Mouse (Mus musculus) kidney, embryonic 14.5 days (tissue): Measurements from ENCODE around the gene Cuedc1. TPM values are rescaled to one million over a fixed set of nuclear protein-coding genes. Genes with fewer than 3 reads are reported as not detected.

ENCODE experiments used
- ATAC-seq: fragments of 200-750 bp; cut with Nextera tagmentation; 2 replicates; pipeline ENCODE4 v1.8.0; 2017; ENCODE audit warnings: moderate number of reproducible peaks, mild to moderate bottlenecking, moderate TSS enrichment, moderate library complexity; ENCODE audit not compliant: low FRiP score, low TSS enrichment
- H3K27ac ChIP-seq: fragments of 300-500 bp; sonication (generic); 2 replicates; pipeline ENCODE4 v1.5.1; 2014; ENCODE audit warnings: low read depth, mild to moderate bottlenecking, low read length, moderate library complexity, mixed read lengths
- H3K27me3 ChIP-seq: fragments of 300-500 bp; sonication (generic); 2 replicates; pipeline ENCODE4 v1.6.1; 2014; ENCODE audit warnings: mild to moderate bottlenecking, low read length; ENCODE audit not compliant: control insufficient read depth, insufficient read depth
- H3K36me3 ChIP-seq: fragments of 300-500 bp; sonication (generic); 2 replicates; pipeline ENCODE4 v1.6.1; 2014; ENCODE audit warnings: low read length, mixed read lengths; ENCODE audit not compliant: control insufficient read depth, insufficient read depth
- H3K4me1 ChIP-seq: fragments of 300-500 bp; sonication (generic); 2 replicates; pipeline ENCODE4 v1.6.1; 2014; ENCODE audit warnings: low read length, mixed read lengths; ENCODE audit not compliant: control insufficient read depth, insufficient read depth
- H3K4me2 ChIP-seq: fragments of 300-500 bp; sonication (generic); replicated peaks from 2 replicates; pipeline ENCODE4 v1.6.1; 2014; ENCODE audit warnings: low read depth, mild to moderate bottlenecking, low read length
- H3K4me3 ChIP-seq: fragments of 300-500 bp; sonication (generic); 2 replicates; pipeline ENCODE4 v1.5.1; 2014; ENCODE audit warnings: mild to moderate bottlenecking, low read length
- H3K9ac ChIP-seq: fragments of 300-500 bp; sonication (generic); 2 replicates; pipeline ENCODE4 v1.6.1; 2014; ENCODE audit warnings: low read depth, mild to moderate bottlenecking, low read length, moderate library complexity
- H3K9me3 ChIP-seq: fragments of 300-500 bp; sonication (generic); 2 replicates; pipeline ENCODE4 v1.6.1; 2016; ENCODE audit warnings: low read length; ENCODE audit not compliant: control insufficient read depth
- WGBS: fragments of 180-500 bp; shearing (Covaris S2); extraction: QIAGEN DNeasy Blood & Tissue Kit; methylation state at CpG from one replicate; pipeline ENCODE4 v1.1.7; 2014; 5-methylcytosine and 5-hydroxymethylcytosine counted together
- polyA plus RNA-seq: library from polyadenylated mRNA; unstranded; fragments of >200 nt; fragmentation: Nextera tagmentation; extraction: Ambion mirVana; gene quantifications from 2 replicates; pipeline ENCODE4 v1.2.1, GENCODE M21; 2014

The Cuedc1 gene
- polyA plus RNA-seq, 1 experiment from 2014 or later: 17.0 TPM

DNA sequence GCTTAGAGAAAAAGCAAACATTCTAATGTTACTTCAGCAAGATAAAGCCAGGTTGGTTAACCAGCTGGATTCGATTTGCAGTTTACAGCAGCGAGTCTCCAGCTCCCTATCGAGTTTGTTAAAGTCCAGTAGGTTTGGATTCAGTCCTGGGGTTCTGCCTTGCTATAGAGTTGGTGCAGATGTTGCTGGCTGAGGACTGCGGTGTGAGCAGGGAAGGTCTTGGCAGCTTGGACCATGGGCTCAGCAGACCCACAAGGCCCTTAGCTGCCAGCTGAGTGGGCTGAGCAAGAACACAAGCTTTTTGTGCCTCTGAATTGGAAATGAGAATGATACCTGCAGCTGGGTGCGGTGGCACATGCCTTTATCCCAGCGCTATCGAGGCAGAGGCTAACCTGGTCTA is 37.4 kb downstream of the Cuedc1 start:
- no peak for ATAC-seq
- peaks cover 28% of the 10 kb centered on the region for H3K4me1 ChIP-seq
- 62% methylated on average over 7 of the region's 7 CpGs for WGBS
- H3K9ac ChIP-seq: no peak overlapping the region
- H3K9me3 ChIP-seq: no peaks in the 10 kb centered on the region
- no peak overlapping the region for H3K4me2 ChIP-seq
- H3K36me3 ChIP-seq: no peaks in the 10 kb centered on the region
- no peak overlapping the region for H3K4me3 ChIP-seq
- H3K27me3 ChIP-seq: no peaks in the 10 kb centered on the region
- H3K27ac ChIP-seq: no peak overlapping the region

DNA sequence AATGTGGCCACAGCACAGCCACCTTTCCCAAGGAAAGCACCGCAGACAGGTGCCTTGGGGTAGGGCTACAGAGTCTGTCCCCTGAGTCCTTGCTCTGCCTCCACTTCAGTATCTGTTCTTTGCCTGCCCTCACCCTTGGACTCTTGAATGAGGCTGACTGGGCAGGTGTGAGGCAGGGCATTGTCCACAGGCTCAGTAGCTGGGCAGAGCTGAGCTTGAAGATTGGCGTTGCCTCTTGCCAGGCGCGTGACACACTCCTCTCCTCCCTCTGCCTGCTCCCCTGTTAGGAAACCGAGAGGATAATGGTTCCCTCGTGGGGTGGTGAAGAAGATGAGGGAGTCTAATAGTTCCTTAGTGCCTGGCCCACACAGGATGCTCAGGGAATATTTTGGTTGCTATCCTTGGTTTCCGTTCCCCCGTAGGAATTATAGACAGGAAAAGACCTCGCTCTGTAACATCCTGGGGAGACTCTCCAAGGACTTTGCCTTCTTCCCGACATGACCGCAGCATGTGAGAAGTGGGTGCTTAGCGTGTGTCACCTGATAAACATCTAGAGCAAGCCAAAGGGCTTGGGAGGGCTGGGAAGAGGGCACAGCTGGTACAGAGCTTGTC is 40.1 kb downstream of the Cuedc1 start:
- Histone ChIP-seq H3K4me1 (peaks cover 42% of the 10 kb centered on the region), H3K9me3 (no peaks in the 10 kb centered on the region), H3K27me3 (no peaks in the 10 kb centered on the region), H3K4me3 (no peak overlapping the region), H3K4me2 (no peak overlapping the region), H3K36me3 (no peaks in the 10 kb centered on the region), H3K27ac (no peak overlapping the region), H3K9ac (no peak overlapping the region)
- 72% methylated on average over 12 of the region's 12 CpGs for WGBS
- no peak for ATAC-seq

- H3K27ac ChIP-seq: peak overlapping the region; percentile 43; the same call in 1 of the 2 replicates
- no peaks in the 10 kb centered on the region for H3K27me3 ChIP-seq
- H3K36me3 ChIP-seq: no peaks in the 10 kb centered on the region
- H3K4me2 ChIP-seq: peak overlapping the region; percentile 30
- H3K9ac ChIP-seq: peak overlapping the region; percentile 45
- 6% methylated on average over 20 of the region's 20 CpGs for WGBS
- peak; percentile 42; the same call in 1 of the 2 replicates for ATAC-seq
- H3K9me3 ChIP-seq: no peaks in the 10 kb centered on the region
- peaks cover 42% of the 10 kb centered on the region for H3K4me1 ChIP-seq
- no peak overlapping the region for H3K4me3 ChIP-seq
Measured at GRCm38 (mm10) chr11:88139256-88139861, 41.5 kb downstream of the Cuedc1 start.

DNA sequence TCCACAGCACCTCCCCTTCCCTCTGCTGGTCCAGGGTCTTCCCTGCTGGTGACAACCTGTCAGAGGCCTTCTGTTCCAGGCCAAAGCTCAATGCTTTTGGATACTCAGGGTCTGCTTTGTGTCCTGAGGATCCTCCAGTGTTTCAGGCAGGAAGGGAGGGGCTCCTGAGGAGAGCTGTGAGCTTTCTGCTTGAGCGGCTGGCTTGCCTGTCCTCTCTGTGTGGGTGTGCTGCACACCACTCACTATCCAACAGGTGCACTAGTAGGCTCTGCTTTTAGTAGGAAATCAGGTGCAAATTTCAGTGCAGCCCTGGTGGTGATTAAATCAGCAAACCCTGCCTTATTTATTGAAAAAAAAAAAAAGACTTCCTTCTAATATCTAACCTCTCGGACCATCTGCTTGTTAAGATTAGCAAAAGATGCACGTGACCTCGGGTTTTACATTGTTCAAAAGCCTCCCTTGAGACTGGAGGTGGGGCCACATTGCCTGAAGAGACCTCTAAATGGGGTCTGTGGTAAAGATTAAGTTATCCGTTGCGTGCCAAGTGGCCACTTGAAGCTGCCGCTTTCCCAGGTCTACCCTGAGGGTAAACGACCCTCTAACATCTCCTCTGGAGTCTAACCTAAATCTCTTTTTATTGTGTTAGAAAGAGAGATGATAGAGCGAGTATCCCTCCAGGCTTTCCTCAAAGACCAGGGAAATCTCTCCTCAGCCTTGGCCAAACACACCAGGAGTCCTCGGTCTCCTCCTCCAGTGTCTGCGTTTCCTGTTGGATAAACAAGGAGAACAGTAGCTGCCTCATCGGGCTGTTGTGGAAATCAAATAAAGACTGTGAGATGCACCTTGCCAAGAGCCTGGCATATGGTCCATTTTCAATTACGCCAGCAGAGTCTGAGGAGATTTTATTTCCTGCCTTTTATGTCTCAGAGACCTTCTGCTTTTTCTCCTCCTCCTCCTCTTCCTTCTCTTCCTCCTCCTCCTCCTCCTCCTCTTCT is 42.5 kb downstream of the Cuedc1 start:
- no peak overlapping the region for H3K4me3 ChIP-seq
- no peak overlapping the region for H3K9ac ChIP-seq
- H3K27me3 ChIP-seq: no peaks in the 10 kb centered on the region
- H3K36me3 ChIP-seq: no peaks in the 10 kb centered on the region
- peak; percentile 74 for ATAC-seq
- WGBS: 35% methylated on average over 13 of the region's 13 CpGs
- peaks cover 44% of the 10 kb centered on the region for H3K4me1 ChIP-seq
- no peaks in the 10 kb centered on the region for H3K9me3 ChIP-seq
- H3K4me2 ChIP-seq: no peak overlapping the region; the same call in 1 of the 2 replicates
- peak overlapping the region; percentile 62 for H3K27ac ChIP-seq

GRCm38 (mm10) chr11:88142362-88142761 is 44.5 kb downstream of the Cuedc1 start:
- ATAC-seq: no peak
- Histone ChIP-seq H3K4me1 (peaks cover 48% of the 10 kb centered on the region), H3K27me3 (no peaks in the 10 kb centered on the region)

GRCm38 (mm10) chr11:88144100-88144499 is 46.2 kb downstream of the Cuedc1 start:
- H3K27me3 ChIP-seq: no peaks in the 10 kb centered on the region
- 54% methylated on average over 4 of the region's 4 CpGs for WGBS
- H3K4me2 ChIP-seq: no peak overlapping the region
- H3K4me3 ChIP-seq: no peak overlapping the region
- H3K9me3 ChIP-seq: no peaks in the 10 kb centered on the region
- no peak overlapping the region for H3K27ac ChIP-seq
- H3K9ac ChIP-seq: no peak overlapping the region
- no peaks in the 10 kb centered on the region for H3K36me3 ChIP-seq
- H3K4me1 ChIP-seq: peaks cover 54% of the 10 kb centered on the region
- no peak for ATAC-seq

More at GRCm38 (mm10) chr11:88142362-88142761, 44.5 kb downstream of the Cuedc1 start:
- no peak overlapping the region for H3K4me2 ChIP-seq
- H3K9ac ChIP-seq: no peak overlapping the region
- no peaks in the 10 kb centered on the region for H3K9me3 ChIP-seq
- no peak overlapping the region for H3K4me3 ChIP-seq
- H3K27ac ChIP-seq: no peak overlapping the region; the same call in 1 of the 2 replicates
- 33% methylated on average over 8 of the region's 8 CpGs for WGBS
- H3K36me3 ChIP-seq: no peaks in the 10 kb centered on the region

DNA sequence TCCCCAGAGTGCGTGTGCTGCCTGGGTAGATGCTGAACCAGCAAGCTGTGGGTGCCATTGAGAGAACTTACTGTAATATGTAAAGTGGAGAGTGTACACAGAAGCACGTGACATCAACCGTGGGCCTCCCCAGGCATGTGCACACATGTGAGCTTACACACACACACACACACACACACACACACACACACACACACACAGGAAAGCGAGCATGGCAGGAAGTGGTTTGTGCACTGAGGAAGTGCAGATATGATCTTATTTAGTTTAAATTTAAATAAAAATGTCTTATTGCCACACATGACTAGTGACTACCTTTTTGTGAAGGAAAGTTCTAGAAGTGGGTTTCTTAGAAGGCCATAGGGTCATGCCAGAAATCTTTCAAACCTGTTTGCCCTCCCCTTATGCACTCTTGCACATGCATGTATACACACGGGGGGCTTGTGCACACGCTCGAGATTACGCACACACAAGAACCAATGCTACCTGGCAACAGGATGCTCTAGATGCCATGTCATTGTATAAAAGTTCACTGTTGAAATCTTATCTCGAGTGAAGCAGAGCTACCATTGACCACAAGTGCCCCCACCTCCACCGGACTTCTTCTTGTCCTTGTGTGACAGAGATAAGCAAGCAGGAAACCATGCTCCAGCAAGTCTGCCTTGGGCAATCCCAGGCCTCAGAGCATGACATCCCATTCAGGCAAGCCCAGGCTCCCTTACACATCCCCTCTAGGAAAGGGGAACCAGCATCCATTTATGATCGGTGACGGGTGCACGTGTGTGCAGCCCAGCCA is 47.6 kb downstream of the Cuedc1 start:
- Histone ChIP-seq H3K27ac (no peak overlapping the region), H3K9me3 (no peaks in the 10 kb centered on the region), H3K4me2 (no peak overlapping the region), H3K27me3 (no peaks in the 10 kb centered on the region), H3K4me1 (peaks cover 44% of the 10 kb centered on the region), H3K4me3 (no peak overlapping the region), H3K36me3 (no peaks in the 10 kb centered on the region), H3K9ac (no peak overlapping the region)
- no peak for ATAC-seq
- WGBS: 77% methylated on average over 13 of the region's 13 CpGs

DNA sequence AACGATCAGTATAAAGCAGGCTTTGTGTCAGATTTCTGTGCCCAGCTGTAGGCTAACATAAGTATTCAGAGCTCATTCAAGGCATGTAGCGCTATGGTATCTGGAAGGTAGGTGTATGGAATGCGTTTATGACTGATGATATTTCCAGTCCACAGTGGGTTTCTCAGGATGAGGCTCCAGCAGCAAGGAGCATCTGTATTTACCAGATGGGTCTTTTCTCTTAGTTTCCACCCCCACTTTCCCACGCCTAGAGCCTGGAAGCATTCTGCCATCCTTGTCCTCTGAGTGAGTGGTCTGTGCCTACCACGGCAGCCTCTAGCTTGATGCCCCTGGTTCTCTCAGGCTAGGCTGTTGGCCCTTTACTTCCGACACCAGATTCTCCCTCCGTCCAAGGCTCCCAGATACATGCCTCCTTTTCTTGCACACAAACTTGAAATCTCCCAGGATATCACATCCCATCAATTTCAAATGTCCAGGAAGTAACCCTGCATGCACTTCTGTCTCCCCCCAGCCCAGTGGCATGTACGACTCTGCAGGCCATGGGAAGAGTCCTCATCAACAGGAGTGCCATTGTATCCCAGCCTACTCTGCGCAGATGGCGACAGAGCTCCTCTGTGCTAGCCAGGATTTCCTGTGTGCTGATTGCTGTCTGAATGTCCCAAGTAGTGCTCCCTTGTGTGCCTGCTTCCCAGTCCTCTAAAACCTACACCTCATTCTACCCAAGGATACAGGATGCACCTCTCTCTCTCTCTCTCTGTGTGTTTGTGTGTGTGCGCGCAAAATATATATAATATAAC is 48.6 kb downstream of the Cuedc1 start:
- no peaks in the 10 kb centered on the region for H3K9me3 ChIP-seq
- no peaks in the 10 kb centered on the region for H3K36me3 ChIP-seq
- no peak overlapping the region for H3K4me3 ChIP-seq
- no peak overlapping the region for H3K27ac ChIP-seq
- no peak for ATAC-seq
- H3K4me1 ChIP-seq: peaks cover 43% of the 10 kb centered on the region
- H3K4me2 ChIP-seq: no peak overlapping the region
- H3K27me3 ChIP-seq: no peaks in the 10 kb centered on the region
- no peak overlapping the region for H3K9ac ChIP-seq
- 84% methylated on average over 12 of the region's 12 CpGs for WGBS
